Mouse (Mus musculus): ENCODE results near the gene Cdc37.
A peak's percentile ranks its signal among the peaks of the same experiment; 100 is the strongest.

The Cdc37 gene

GRCm38 (mm10) chr9:21167140-21168097, 17.6 kb upstream of the Cdc37 start:
- DNase-seq (ENCODE audit: low spot score in 2 of 2): no peak

GRCm38 (mm10) chr9:21166516-21166915, 16.7 kb upstream of the Cdc37 start:
- no peak for DNase-seq (ENCODE audit: low spot score in 2 of 2)

- peak in 1 of 2 experiments; percentile 32 for DNase-seq (ENCODE audit: low spot score in 2 of 2)
Observed at GRCm38 (mm10) chr9:21165952-21166451, 16.2 kb upstream of the Cdc37 start.

GRCm38 (mm10) chr9:21165041-21165951, 15.5 kb upstream of the Cdc37 start, which contains the start of gene Pde4a:
Gene Pde4a, plus strand, starts transcription at chr9:21165714.
- DNase-seq (ENCODE audit: low spot score in 2 of 2): peak; percentile 83 to 86

GRCm38 (mm10) chr9:21164072-21164471, 14.3 kb upstream of the Cdc37 start:
- DNase-seq (ENCODE audit: low spot score in 2 of 2): peak; percentile 72 to 80

GRCm38 (mm10) chr9:21163086-21164050, 13.6 kb upstream of the Cdc37 start:
- DNase-seq (ENCODE audit: low spot score in 2 of 2): peak in 1 of 2 experiments; percentile 26

GRCm38 (mm10) chr9:21161209-21161909, 11.6 kb upstream of the Cdc37 start:
- DNase-seq (ENCODE audit: low spot score in 2 of 2): peak; percentile 93 to 94

GRCm38 (mm10) chr9:21154787-21155186, 5.0 kb upstream of the Cdc37 start:
- DNase-seq (ENCODE audit: low spot score in 2 of 2): no peak

GRCm38 (mm10) chr9:21153833-21154232, 4.1 kb upstream of the Cdc37 start:
- DNase-seq (ENCODE audit: low spot score in 2 of 2): no peak

- DNase-seq (ENCODE audit: low spot score in 2 of 2): no peak
Observed at GRCm38 (mm10) chr9:21153331-21153730, 3.5 kb upstream of the Cdc37 start.

- DNase-seq (ENCODE audit: low spot score in 2 of 2): peak; percentile 76
Observed at GRCm38 (mm10) chr9:21152715-21153114, 2.9 kb upstream of the Cdc37 start.

- DNase-seq (ENCODE audit: low spot score in 2 of 2): no peak
Observed at GRCm38 (mm10) chr9:21149077-21149653, 617 bp downstream of the Cdc37 start.

- no peak for DNase-seq (ENCODE audit: low spot score in 2 of 2)
Observed at GRCm38 (mm10) chr9:21148427-21148826, 1.4 kb downstream of the Cdc37 start.

- DNase-seq (ENCODE audit: low spot score in 2 of 2): no peak
Observed at GRCm38 (mm10) chr9:21146722-21147121, 3.1 kb downstream of the Cdc37 start.

GRCm38 (mm10) chr9:21145431-21145830, 4.4 kb downstream of the Cdc37 start:
- DNase-seq (ENCODE audit: low spot score in 2 of 2): no peak

GRCm38 (mm10) chr9:21144361-21144760, 5.4 kb downstream of the Cdc37 start:
- DNase-seq (ENCODE audit: low spot score in 2 of 2): no peak

- DNase-seq (ENCODE audit: low spot score in 2 of 2): no peak
Observed at GRCm38 (mm10) chr9:21141922-21142321, 7.9 kb downstream of the Cdc37 start.

GRCm38 (mm10) chr9:21138386-21138785, 11.4 kb downstream of the Cdc37 start:
- DNase-seq (ENCODE audit: low spot score in 2 of 2): no peak

GRCm38 (mm10) chr9:21137229-21137628, 12.6 kb downstream of the Cdc37 start:
- DNase-seq (ENCODE audit: low spot score in 2 of 2): no peak

GRCm38 (mm10) chr9:21136401-21136800, 13.4 kb downstream of the Cdc37 start:
- no peak for DNase-seq (ENCODE audit: low spot score in 2 of 2)

Measured in right cerebral cortex, postnatal 36 days (tissue).